ENCODE assay signal across 7 mouse cellular contexts in the genomic region with DNA sequence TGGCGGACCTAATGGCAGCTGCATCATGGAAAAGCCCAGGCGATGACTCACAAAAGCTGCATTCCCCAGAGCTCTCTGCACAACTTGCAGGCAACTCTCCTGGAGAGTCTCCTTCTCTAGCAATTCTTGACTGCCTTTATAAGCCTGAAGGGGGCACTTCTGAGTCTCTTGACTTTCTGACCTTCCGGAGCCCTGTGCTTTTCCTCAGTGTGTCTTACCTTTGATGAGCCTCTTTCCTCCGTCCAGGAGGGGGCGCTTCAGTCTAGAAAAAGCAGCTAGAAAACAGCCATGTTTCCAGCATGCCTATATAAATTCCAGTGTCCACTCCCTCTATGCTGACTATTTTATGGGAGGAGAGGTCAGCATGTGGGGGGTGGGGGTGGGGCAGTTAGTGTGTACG.
DNase-seq lines count a peak whose midpoint lies in the region; ATAC-seq and TF ChIP-seq lines count a peak whose summit lies in the region.

No protein-coding gene starts in this region.

- peak; percentile 7 for DNase-seq in liver, adult 2 months (ENCODE audit: extremely low read depth, low read depth, low spot score)
- no peak for DNase-seq in liver, embryonic 11.5 days (ENCODE audit: low spot score)
- peak; percentile 96 for DNase-seq in R1 (ENCODE audit: low read depth, low spot score)
- DNase-seq in cerebellum, postnatal 10 days = peak; percentile 69 to 70
- peak; percentile 57 for DNase-seq in kidney, adult 9 months
- DNase-seq in naive thymus-derived CD4-positive, alpha-beta T cell, adult 2 months (ENCODE audit: low read depth) = peak; percentile 68
- DNase-seq in frontal cortex, postnatal 14 days (ENCODE audit: low spot score in 2 of 2) = no peak

- no peak for ATAC-seq in liver, embryonic 11.5 days (replicated peaks; ENCODE audit: low FRiP score)

- H3K4me2 ChIP-seq in liver, embryonic 11.5 days = no peak overlapping the region

- TF ChIP-seq CTCF in liver, adult 2 months (IDR thresholded peaks at IDR 0.05; ENCODE audit: low read depth, low read length) = peak; percentile 32; the same call in 1 of the 2 replicates

- peaks cover 3% of the 10 kb centered on the region; the same call in 1 of the 2 replicates for H3K4me1 ChIP-seq in liver, adult 2 months (ENCODE audit: control insufficient read depth, insufficient read depth, low read length)
- H3K4me1 ChIP-seq in liver, embryonic 11.5 days (replicated peaks; ENCODE audit: control insufficient read depth, insufficient read depth, low read length) = no peaks in the 10 kb centered on the region

- no peaks in the 10 kb centered on the region for H3K27me3 ChIP-seq in liver, adult 2 months (ENCODE audit: control insufficient read depth, insufficient read depth, low read length)
- H3K27me3 ChIP-seq in liver, embryonic 11.5 days (replicated peaks; ENCODE audit: control insufficient read depth, insufficient read depth, low read length) = no peaks in the 10 kb centered on the region

- H3K79me2 ChIP-seq in liver, adult 2 months (ENCODE audit: control insufficient read depth, insufficient read depth, low read length) = no peaks in the 10 kb centered on the region; the same call in 1 of the 2 replicates

- no peak overlapping the region for H3K4me3 ChIP-seq in liver, adult 2 months (ENCODE audit: insufficient read depth, low read depth, low read length)
- no peak overlapping the region for H3K4me3 ChIP-seq in liver, embryonic 11.5 days (ENCODE audit: low read depth, low read length)

- 77% methylated on average over 6 of the region's 6 CpGs for WGBS in liver, adult 2 months
- 60% methylated on average over 6 of the region's 6 CpGs for WGBS in liver, embryonic 11.5 days

- no peak overlapping the region for H3K27ac ChIP-seq in liver, adult 2 months (replicated peaks; ENCODE audit: insufficient read depth, low read depth, low read length)
- H3K27ac ChIP-seq in liver, embryonic 11.5 days (ENCODE audit: low read depth, low read length) = no peak overlapping the region

- H3K36me3 ChIP-seq in liver, adult 2 months (ENCODE audit: control insufficient read depth, insufficient read depth, low read length) = no peaks in the 10 kb centered on the region
- H3K36me3 ChIP-seq in liver, embryonic 11.5 days (ENCODE audit: control insufficient read depth, insufficient read depth, low read length) = no peaks in the 10 kb centered on the region

- no peak overlapping the region for H3K9ac ChIP-seq in liver, adult 2 months (ENCODE audit: low read depth, low read length)
- no peak overlapping the region for H3K9ac ChIP-seq in liver, embryonic 11.5 days (ENCODE audit: low read depth, low read length)

- no peak for TF ChIP-seq POLR2A in liver, adult 2 months (IDR thresholded peaks at IDR 0.05; ENCODE audit: extremely low read depth, insufficient read depth, low read length)

- H3K9me3 ChIP-seq in liver, embryonic 11.5 days (ENCODE audit: control insufficient read depth, low read length) = no peaks in the 10 kb centered on the region

Comparison
In these comparisons a context has a peak if more than half of its experiments do, and no peak if none do; other contexts are left out.
1. DNase-seq: peak in liver, adult 2 months (single experiment), R1 (single experiment), cerebellum, postnatal 10 days (2 of 2), kidney, adult 9 months (single experiment) and naive thymus-derived CD4-positive, alpha-beta T cell, adult 2 months (single experiment); none in liver, embryonic 11.5 days (single experiment) and frontal cortex, postnatal 14 days (0 of 2).